Mouse (Mus musculus) Patski (cell line): ENCODE measurements around the gene Egln1. TPM values are rescaled to one million over a fixed set of nuclear protein-coding genes. Genes with fewer than 3 reads are reported as not detected.

Experiments used
- ATAC-seq: fragments of 100-300 bp; one replicate; pipeline ENCODE4 v1.8.0; 2021
- CTCF ChIA-PET: fragments of 350-600 bp; sonication (Branson Sonifier 250); formaldehyde crosslinking; loops from one replicate; lab custom pipeline; 2022; ENCODE audit warnings: inconsistent platforms; lab: Charles Lee
- POLR2A ChIA-PET: fragments of 350-600 bp; sonication (Branson Sonifier 250); formaldehyde crosslinking; loops from one replicate; lab custom pipeline; 2022; ENCODE audit warnings: antibody characterized with exemption, inconsistent platforms; lab: Charles Lee
- DNase-seq: peaks from one replicate; pipeline ENCODE4 v3.0.0-alpha.2; 2011; ENCODE audit warnings: low read depth, low spot score
- H3K27me3 ChIP-seq: fragments of 371-371 bp; one replicate; pipeline ENCODE4 v1.5.1; 2021
- CTCF ChIP-seq: fragments of 100-300 bp; IDR thresholded peaks from one replicate; pipeline ENCODE4 v1.5.1; 2021
- in situ Hi-C: fragments of 300-500 bp; cut with MboI; formaldehyde crosslinking; loops from 3 replicates; pipeline ENCODE4 v1.11.1; 2018; ENCODE audit warnings: low pct_unique_long_range_greater_than_20kb, mixed read lengths
- polyA plus RNA-seq: library from polyadenylated mRNA; unstranded; gene quantifications from one replicate; pipeline ENCODE4 v1.2.3, GENCODE M21; 2021

Egln1 gene
- polyA plus RNA-seq, 1 experiment from 2014 or later: 50.7 TPM

DNA sequence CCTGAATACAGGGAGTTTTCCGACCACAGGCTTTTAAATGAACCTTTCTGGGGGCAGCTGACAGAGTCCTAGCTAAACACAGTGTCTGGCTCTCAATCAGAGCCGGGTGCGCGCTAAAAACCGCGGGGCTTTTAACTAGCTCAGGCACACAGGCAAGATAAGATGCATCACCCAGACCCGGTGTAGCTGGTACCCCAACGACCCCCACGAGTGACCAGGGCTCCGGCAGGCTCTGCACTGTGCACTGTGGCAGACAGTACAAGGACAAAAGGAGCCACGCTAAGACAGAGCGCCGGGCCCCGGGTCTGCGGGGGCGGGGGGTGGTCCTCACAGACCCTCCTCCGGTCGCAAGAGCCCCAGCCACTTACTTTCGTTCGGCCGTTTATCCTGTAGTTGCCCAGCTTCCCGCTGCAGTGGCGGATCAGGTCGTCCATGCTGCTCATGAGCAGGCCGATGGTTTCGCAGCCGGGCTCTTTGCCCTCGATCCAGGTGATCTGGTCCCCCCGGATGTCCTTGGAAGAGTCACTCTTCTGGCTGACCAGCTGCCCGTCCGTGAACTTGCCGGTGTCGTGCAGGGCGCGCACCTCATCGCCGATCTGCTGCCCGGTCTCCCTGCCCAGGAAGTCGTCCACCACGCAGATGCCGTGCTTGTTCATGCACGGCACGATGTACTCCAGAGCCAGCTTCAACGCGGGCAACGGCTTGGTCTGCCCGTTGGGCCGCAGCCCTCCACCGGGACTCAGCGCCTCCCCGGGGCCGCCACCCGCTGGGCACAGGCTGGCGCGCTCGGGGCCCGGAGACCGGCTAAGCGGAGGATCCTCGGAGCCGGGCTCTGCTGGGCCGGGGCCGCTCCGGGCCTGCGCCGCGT is 1.0 kb downstream of the Egln1 start:
- ChIA-PET CTCF (interaction anchor here (1.3 to 1.4 kb wide), 2 partner anchors 22 to 30 kb away, joined by 3 to 4 read pairs; no protein-coding TSS in a partner anchor), POLR2A (interaction anchor here (0.6 to 1.6 kb wide), 7 partner anchors 11 to 69 kb away, joined by 3 to 6 read pairs (median 3); partner anchors contain the start of genes Exoc8, Sprtn and Tsnax)
- no peak for TF ChIP-seq CTCF
- ATAC-seq (peak; percentile 19), DNase-seq (no peak)
- no peaks in the 10 kb centered on the region for H3K27me3 ChIP-seq
- in situ Hi-C loops: no loop called here

DNA sequence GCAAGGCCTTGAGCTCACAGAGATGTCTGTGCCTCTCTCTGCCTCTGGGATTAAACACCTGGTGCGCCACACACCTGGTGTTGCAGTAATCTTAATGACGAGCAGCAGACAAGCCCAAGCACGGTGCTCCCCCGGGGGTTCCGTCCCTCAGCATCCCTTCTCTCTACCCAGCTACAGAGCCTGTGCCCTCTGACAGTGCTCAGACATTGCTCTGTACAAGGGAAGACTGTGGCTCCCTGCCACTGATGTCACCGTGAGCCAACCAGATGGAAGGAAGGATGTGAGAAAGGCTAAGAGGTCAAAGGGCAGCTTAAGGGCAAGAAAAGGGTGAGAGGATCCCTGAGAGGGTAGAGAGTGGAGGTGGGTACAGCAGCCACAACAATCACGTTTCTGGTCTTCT is 4.7 kb downstream of the Egln1 start:
- in situ Hi-C loops: no loop called here
- ChIA-PET CTCF (no interaction called here), POLR2A (interaction anchor here (0.6 to 1.0 kb wide), 2 partner anchors 10 to 122 kb away, joined by 3 to 4 read pairs; no protein-coding TSS in a partner anchor)
- H3K27me3 ChIP-seq: no peaks in the 10 kb centered on the region
- no peak for TF ChIP-seq CTCF
- DNase-seq: no peak
- ATAC-seq: no peak

- ChIA-PET CTCF (no interaction called here), POLR2A (no interaction called here)
- DNase-seq (no peak), ATAC-seq (no peak)
- in situ Hi-C loops: no loop called here
- no peaks in the 10 kb centered on the region for H3K27me3 ChIP-seq
- no peak for TF ChIP-seq CTCF
Observed at GRCm38 (mm10) chr8:124943801-124944200, 5.3 kb downstream of the Egln1 start.

DNA sequence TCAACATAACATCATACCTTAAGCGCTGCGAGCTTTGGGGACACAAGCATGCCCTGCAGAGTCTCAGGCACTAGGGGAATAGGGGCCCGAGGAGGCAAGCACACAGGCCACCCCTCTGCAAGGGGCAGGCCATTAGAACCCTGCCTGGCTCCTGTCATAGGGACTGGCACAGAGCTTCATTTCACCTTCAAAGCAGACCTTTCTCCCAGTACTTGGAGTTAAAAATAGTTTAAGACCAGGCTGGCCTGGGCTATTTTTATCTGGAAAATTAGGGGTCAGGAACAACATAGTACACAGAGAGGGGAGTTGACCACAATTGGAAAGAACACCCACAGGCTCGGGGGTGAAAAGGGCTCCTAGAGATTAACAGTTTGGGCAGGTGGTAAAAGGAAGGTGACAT is 11.8 kb downstream of the Egln1 start:
- POLR2A ChIA-PET: interaction anchor here (1.2 kb wide), 1 partner anchor 10 kb away, joined by 4 read pairs; no protein-coding TSS in a partner anchor
- no peak for TF ChIP-seq CTCF
- ATAC-seq (no peak), DNase-seq (no peak)
- in situ Hi-C loops: no loop called here
- no peaks in the 10 kb centered on the region for H3K27me3 ChIP-seq
- CTCF ChIA-PET: no interaction called here

DNA sequence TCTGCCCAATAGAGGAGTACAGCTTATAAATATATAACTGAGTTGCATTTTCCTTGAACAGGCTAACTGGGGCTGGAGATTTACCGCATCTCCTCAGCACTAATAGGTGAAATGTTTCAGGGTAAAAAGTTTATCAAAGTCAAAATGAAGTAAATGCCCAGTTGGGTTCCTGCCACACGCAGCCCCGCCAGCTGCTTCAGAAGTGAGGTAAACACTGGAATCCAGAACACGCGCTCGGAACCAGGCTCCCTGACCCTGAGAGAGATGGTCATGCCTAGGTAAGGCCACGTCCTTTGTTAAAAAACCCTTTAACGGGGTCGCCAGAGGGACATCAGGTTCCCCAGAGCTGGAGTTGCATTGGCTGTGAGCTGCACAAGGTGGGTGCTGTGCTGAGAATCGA is 12.4 kb downstream of the Egln1 start:
- ATAC-seq: no peak
- no peak for DNase-seq
- in situ Hi-C loops: no loop called here
- TF ChIP-seq CTCF: no peak
- H3K27me3 ChIP-seq: no peaks in the 10 kb centered on the region
- ChIA-PET POLR2A (interaction anchor here (1.2 kb wide), 1 partner anchor 11 kb away, joined by 4 read pairs; no protein-coding TSS in a partner anchor), CTCF (no interaction called here)

GRCm38 (mm10) chr8:124935116-124935515 is 14.0 kb downstream of the Egln1 start:
- ChIA-PET POLR2A (interaction anchor here (0.7 to 0.8 kb wide), 2 partner anchors 10 to 78 kb away, joined by 3 to 4 read pairs; partner anchors contain the start of gene Tsnax), CTCF (interaction anchor here (1.4 kb wide), 1 partner anchor 12 kb away, joined by 3 read pairs; no protein-coding TSS in a partner anchor)
- no peak for TF ChIP-seq CTCF
- no peaks in the 10 kb centered on the region for H3K27me3 ChIP-seq
- in situ Hi-C loops: no loop called here
- ATAC-seq (no peak), DNase-seq (no peak)

- in situ Hi-C loops: no loop called here
- DNase-seq (no peak), ATAC-seq (no peak)
- CTCF ChIA-PET: interaction anchor here (1.2 to 1.3 kb wide), 3 partner anchors 9 to 14 kb away, joined by 3 to 6 read pairs (median 4); no protein-coding TSS in a partner anchor
- no peaks in the 10 kb centered on the region for H3K27me3 ChIP-seq
- POLR2A ChIA-PET: no interaction called here
- TF ChIP-seq CTCF: no peak
Observed at GRCm38 (mm10) chr8:124932435-124932834, 16.7 kb downstream of the Egln1 start.

DNA sequence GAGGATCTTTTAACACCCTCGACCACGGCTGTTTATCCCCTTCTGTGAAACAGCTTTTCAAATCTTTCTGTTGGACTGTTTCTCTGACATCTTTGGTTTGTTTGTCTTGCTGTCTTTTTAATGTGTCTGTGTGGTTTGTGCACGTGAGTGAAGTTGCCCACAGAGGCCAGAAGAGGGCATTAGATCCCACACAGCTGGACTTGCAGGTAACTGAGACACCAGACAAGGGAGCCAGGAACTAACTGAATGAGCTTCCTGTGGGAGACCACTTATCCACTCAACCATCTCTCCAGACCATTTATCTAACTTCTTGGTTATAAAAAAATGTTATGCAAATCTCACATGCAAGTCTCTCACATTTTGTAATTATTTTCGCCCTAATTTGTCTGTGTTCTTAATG is 18.5 kb downstream of the Egln1 start:
- ATAC-seq: no peak
- ChIA-PET POLR2A (interaction anchor here (0.8 kb wide), 1 partner anchor 11 kb away, joined by 5 read pairs; no protein-coding TSS in a partner anchor), CTCF (no interaction called here)
- no peak for DNase-seq
- in situ Hi-C loops: no loop called here
- no peak for TF ChIP-seq CTCF
- H3K27me3 ChIP-seq: no peaks in the 10 kb centered on the region

DNA sequence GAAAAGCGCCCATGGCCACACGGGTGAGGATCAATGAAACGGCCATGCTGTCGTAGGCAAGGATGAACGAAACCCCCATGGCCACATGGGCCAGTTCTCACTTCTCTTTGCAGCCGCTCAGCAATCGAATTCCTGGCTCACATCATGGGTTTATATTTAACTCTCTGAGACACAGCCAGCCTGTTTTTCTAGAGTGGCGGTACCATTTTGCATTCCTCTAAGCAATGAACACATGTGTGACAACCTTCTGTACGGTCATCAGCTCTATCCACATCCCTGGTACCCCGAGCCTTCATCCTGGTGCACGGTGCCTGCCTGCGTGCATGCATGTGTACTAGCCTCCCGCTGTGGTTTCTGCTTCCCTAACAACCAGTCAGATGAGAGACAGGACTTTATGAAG is 19.0 kb downstream of the Egln1 start:
- DNase-seq: no peak
- no peak for TF ChIP-seq CTCF
- ChIA-PET CTCF (no interaction called here), POLR2A (interaction anchor here (0.8 kb wide), 1 partner anchor 12 kb away, joined by 5 read pairs; no protein-coding TSS in a partner anchor)
- in situ Hi-C loops: no loop called here
- no peaks in the 10 kb centered on the region for H3K27me3 ChIP-seq
- no peak for ATAC-seq

DNA sequence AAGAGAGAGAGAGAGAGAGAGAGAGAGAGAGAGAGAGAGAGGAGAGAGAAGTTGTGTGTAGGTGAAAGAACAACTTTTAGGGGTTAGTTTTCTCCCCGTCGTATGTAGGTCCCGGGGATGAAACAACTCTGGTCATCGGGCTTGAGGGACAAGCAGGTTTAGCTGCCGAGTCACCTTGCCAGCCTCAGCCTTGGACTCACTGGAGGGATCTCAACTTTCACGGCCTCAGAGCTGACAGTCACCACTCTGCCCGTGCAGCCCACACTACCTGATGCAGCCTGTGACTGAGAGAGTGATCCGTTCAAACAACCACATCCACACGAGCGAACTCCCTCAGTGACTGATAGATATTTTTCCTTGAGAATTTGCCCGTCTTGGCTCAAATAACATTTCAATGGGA is 20.1 kb downstream of the Egln1 start:
- ATAC-seq (no peak), DNase-seq (no peak)
- CTCF ChIA-PET: interaction anchor here (0.7 kb wide), 1 partner anchor 942 kb away, joined by 3 read pairs; no protein-coding TSS in a partner anchor

More for the DNA sequence above, 20.1 kb downstream of the Egln1 start:
- in situ Hi-C loops: no loop called here
- no peak for TF ChIP-seq CTCF
- POLR2A ChIA-PET: interaction anchor here (0.6 kb wide), 1 partner anchor 16 kb away, joined by 3 read pairs; no protein-coding TSS in a partner anchor
- no peaks in the 10 kb centered on the region for H3K27me3 ChIP-seq
